Mouse (Mus musculus): ENCODE measurements around the gene Synm.
A peak's percentile ranks its signal among the peaks of the same experiment; 100 is the strongest.

Synm gene

GRCm38 (mm10) chr7:67749441-67750239 is 9.9 kb downstream of the Synm start:
- peak; percentile 11 for DNase-seq (ENCODE audit: low read depth, low spot score)

DNA sequence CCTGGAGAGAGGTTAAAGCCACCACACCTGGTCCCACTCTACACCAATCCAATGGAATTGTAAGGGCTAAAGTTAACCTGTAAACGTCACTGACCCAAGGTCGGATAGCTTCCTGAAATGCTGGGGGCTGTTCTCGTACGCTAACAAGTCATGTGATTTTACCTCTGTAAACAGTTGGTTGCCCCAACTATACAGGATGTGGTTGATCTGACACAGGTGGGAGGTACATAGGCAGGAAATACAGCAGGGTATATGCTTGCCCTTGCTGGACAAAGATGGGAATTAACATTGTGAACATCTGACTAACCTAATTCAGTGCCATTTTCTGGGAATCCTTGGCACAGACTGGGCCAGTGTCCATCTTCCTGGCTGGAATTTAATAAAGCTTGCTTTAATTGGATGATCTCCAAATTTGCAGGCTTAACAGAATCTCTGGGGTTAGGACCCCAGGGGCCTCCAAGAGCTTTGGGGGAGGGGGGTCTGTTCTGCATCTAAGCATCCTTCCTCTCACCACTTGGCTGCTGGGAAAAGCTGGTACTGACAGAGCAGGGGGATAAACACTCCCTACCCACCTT is 11.7 kb downstream of the Synm start:
- peak; percentile 25 for DNase-seq (ENCODE audit: low read depth, low spot score)

GRCm38 (mm10) chr7:67741706-67742105 is 17.8 kb downstream of the Synm start:
- peak; percentile 89 for DNase-seq (ENCODE audit: low read depth, low spot score)

GRCm38 (mm10) chr7:67740796-67741195 is 18.7 kb downstream of the Synm start:
- DNase-seq (ENCODE audit: low read depth, low spot score), result peak; percentile 82

DNA sequence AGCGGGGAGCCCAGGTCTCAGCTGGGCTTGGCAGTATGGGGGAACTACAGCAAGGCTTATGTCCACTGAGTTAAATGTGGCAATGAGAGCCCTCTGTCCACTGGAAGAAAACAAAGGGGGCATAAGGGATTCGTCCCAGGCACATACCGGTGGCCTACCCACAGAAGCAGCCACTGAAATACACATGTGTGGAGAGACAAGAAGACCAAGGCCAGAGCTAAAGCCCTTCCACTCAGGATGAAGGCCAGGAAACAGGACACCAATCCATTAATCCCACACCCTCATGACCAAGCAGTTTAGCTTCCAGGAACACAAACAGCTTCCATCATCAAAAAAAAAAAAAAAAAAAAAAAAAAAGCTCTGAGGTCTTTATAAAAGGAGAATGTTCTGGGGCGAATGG is 19.2 kb downstream of the Synm start:
- DNase-seq (ENCODE audit: low read depth, low spot score), result peak; percentile 61

DNA sequence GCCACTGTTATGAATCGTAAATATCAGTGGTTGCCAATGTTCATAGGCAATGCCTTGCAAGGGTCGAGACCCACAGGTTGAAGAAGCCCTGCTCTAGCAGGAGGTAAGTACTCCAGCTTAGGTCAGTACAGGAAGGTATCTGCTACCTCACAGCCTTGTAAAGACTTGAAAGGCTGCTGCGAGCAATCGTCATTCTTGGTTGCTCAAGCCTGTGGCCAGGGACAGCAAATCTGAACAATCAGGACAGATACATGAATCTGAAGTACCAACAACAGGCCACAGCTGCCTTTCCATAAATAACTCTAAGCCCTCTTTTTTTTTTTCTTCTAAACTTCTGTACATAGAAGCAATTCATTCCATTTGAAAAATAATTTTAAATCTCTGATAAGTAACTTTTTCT is 27.3 kb downstream of the Synm start:
- no peak for DNase-seq (ENCODE audit: low read depth, low spot score)

DNA sequence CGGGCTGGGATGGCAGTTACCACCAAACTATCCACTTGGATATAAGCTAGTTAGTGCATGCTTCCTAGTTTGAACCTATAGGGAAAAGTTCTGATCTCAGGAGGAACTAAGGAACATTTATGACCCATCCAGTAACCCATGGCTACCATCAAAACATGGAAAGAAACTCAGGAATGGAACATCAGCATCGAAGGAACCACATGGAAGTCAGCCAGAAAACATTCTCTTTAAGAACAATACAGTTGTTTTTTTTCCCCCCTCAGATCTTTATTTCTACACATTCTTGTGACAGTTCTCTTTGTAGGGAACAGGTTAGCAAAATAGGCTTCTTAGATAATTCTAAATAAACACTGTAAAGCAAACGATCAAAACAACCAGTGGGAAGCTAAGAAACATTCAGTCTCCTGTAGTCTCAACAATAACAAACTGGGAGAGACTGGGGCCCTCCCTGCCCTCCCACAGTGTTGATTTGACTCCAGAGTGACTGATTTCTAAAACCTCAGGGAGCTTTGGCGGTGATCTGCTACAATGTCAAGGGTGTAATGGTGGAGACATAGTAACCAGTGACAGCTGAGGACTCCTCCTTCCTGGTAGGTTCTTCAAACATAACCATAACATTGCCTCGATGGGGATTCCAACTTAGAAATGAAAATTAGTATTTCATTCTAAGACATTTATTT is 29.0 kb downstream of the Synm start:
- DNase-seq (ENCODE audit: low read depth, low spot score), result no peak

DNA sequence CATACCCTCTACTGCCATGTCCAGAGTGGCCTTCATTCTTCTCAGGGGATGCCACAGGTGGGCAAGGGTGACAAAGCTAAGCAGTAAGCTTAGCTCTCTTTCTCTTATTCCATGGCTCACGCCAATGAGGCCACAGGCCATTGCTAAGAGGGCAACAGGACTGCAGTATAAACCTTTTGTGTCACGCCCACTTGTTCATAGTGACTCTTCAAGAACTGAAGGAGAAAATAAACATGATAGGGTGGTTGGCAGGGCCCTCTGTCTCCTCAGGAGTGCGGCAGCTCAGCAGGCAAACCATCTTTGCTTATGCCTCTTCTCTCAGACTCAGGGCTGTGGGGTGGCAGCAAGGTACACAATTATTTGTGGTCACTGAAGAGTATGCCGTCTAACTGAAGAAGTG is 30.7 kb downstream of the Synm start:
- DNase-seq (ENCODE audit: low read depth, low spot score), result no peak

- no peak for DNase-seq (ENCODE audit: low read depth, low spot score)
Observed at GRCm38 (mm10) chr7:67728203-67728602, 31.3 kb downstream of the Synm start.

DNA sequence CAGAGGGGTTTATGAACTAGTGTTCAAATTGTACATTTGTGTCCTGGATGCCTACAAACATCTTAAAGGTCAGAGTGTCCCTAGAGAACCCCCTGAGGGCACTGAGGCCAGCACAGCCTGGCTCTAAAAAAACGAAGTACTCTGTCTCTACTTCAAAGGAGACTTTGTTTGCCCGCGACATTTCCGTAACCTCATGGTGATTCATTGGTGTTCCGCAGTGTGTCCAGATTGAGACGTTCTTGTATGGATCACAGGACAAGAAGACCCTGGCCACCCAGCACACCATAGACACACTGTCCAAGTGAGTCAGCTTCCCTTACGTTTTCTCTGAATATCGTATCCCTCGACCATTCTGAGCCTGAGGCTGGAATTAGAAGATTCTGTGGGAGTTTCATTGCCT is 34.5 kb downstream of the Synm start:
- DNase-seq (ENCODE audit: low read depth, low spot score), result no peak

- no peak for DNase-seq (ENCODE audit: low read depth, low spot score)
Observed at GRCm38 (mm10) chr7:67724536-67724935, 35.0 kb downstream of the Synm start.

DNA sequence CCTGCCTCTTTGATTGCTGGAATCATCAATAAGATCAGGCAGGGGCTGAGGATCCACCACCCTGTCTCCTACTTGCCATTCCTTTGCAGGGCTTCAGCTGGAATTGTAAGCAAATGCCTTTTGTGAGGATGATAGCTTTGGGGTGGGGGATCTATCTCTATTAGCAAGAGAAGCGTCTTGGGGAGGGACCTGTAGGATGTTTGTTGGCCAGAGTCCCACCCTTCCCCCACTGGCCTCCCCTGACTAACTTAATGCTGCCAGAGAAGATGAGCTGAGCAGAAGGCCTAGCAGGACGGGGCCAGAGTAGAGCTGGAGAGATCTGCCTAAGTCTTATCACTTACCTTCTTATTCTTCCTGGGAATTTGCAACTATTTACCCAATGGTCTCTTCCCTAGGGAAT is 37.4 kb downstream of the Synm start:
- DNase-seq (ENCODE audit: low read depth, low spot score), result no peak

DNA sequence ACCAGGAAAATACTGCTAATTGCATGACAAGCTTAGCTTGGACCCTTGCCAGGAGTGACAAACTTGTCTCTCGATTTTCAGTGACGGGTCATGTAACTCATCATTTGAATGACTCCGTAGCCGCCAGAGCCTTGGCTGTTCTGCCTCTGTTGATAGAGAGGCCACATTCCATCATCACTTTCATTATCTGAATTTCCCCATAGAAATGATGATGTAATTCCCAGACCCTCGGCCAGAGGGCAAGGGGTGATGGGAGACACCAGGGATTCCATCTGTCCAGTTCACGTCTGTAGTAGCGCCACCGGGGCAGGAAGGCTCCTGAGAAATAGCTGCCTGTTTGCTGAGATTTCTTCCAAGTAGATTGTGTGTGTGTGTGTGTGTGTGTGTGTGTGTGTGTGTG is 40.7 kb downstream of the Synm start:
- no peak for DNase-seq (ENCODE audit: low read depth, low spot score)

- DNase-seq (ENCODE audit: low read depth, low spot score), result no peak
Observed at GRCm38 (mm10) chr7:67717520-67717919, 42.0 kb downstream of the Synm start.

GRCm38 (mm10) chr7:67716925-67717324 is 42.6 kb downstream of the Synm start:
- DNase-seq (ENCODE audit: low read depth, low spot score), result no peak

DNA sequence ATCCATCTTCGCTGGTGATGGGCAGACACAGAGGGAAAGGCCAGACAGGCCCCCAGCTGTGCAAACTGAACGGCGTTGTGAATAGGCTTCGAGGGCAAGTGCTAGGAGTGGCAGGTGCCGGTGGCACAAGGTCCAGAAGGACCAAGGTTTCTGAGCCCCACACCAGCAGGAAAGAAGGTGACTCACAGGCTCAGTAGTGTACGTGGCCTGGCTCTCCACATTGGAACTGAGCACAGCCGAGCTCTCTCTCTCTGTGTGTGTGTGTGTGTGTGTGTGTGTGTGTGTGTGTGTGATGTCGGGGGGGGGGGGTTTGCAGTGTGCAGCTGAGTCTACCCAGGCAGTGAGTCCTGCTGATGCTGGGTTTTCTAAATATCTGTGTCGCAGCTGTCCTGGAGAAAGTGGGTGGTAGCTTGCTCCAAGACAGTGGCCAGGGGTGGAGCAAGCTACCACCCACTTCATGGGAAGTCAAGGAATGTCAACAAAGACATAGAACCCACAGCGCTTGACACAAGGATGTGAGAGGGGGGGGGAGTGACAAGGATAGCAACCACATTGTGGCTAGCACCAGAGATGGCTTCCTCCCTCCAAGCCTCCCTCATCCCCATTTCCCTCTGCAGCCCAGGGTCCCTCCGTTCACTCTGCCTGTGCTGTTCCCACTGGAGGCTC is 43.2 kb downstream of the Synm start:
- no peak for DNase-seq (ENCODE audit: low read depth, low spot score)

DNA sequence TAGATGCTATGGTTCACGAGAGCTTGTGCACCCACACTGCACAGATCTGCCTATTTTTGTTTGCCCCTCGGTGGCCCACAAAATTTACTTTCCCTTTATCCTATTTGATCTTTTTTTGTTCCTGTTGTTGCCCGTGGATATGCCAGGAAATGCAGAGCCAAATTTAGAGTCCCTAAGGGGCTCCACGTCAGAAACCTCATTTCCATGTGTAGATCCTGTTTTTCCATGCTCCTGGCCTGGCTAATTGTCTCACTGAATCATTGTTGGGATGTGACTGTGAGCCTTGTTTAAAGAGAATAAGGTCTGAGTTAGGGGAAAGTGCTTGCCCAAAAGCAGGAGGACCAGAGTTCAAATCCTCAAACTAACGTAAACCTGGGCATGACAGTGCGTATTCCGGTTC is 44.4 kb downstream of the Synm start:
- no peak for DNase-seq (ENCODE audit: low read depth, low spot score)

GRCm38 (mm10) chr7:67713820-67714510 is 45.6 kb downstream of the Synm start:
- DNase-seq (ENCODE audit: low read depth, low spot score), result no peak

GRCm38 (mm10) chr7:67710216-67710615 is 49.3 kb downstream of the Synm start:
- no peak for DNase-seq (ENCODE audit: low read depth, low spot score)

DNA sequence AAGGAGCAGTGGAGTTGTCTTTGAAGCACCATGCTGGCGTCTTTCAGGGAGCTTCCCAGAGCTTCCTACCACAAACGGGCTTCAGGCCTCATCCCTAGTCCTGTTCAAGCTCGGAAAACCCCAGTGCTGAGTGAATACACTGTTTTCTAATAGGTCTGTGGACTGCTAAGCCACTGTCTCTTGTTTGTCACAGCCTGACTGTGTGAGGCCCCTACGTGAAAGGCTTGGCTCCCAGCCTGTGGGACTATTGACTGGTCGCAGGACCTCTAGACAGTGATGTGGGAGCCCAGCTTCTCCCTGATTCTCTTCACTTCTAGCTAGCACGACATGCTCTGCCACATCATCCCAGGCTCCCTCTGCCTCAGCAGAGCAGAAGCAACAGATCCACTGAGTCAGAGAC is 51.4 kb downstream of the Synm start:
- no peak for DNase-seq (ENCODE audit: low read depth, low spot score)

- no peak for DNase-seq (ENCODE audit: low read depth, low spot score)
Observed at GRCm38 (mm10) chr7:67701252-67701914, 58.2 kb downstream of the Synm start.
